Mouse (Mus musculus) heart, embryonic 14.5 days (tissue): ENCODE results near the gene Vmn2r28. TPM values are rescaled to one million over a fixed set of nuclear protein-coding genes. Genes with fewer than 3 reads are reported as not detected.
"Not testable (repeated sequence)": the region's sequence is repeated elsewhere in the genome, so short reads cannot be mapped to it uniquely, and the experiment has no call there.

Source experiments
- ATAC-seq: fragments of 200-750 bp; cut with Nextera tagmentation; 2 replicates; pipeline ENCODE4 v1.8.0; 2017; ENCODE audit warnings: low read depth, moderate TSS enrichment; ENCODE audit not compliant: insufficient number of reproducible peaks, insufficient read depth, low FRiP score
- H3K27ac ChIP-seq, 2 experiments: fragments of 200-500 bp in 1 of 2; fragments of 300-500 bp in 1 of 2; sonication (generic) in 1 of 2; replicated peaks in 1 of 2; 2 replicates each; pipeline ENCODE4 v1.5.1; 2012 to 2014; ENCODE audit warnings: low read depth in 2 of 2, low read length in 2 of 2, control low read depth in 1 of 2, mild to moderate bottlenecking in 1 of 2, mixed read lengths in 1 of 2; ENCODE audit not compliant: control insufficient read depth in 1 of 2, insufficient read depth in 1 of 2
- H3K27me3 ChIP-seq: fragments of 300-500 bp; sonication (generic); 2 replicates; pipeline ENCODE4 v1.6.1; 2014; ENCODE audit warnings: mild to moderate bottlenecking, low read length, control low read depth; ENCODE audit not compliant: control insufficient read depth, insufficient read depth
- H3K36me3 ChIP-seq: fragments of 300-500 bp; sonication (generic); 2 replicates; pipeline ENCODE4 v1.6.1; 2014; ENCODE audit warnings: mild to moderate bottlenecking, control low read depth, low read length, mixed read lengths; ENCODE audit not compliant: control insufficient read depth, insufficient read depth
- H3K4me1 ChIP-seq, 2 experiments: fragments of 200-500 bp in 1 of 2; fragments of 300-500 bp in 1 of 2; sonication (generic) in 1 of 2; 2 replicates each; pipeline ENCODE4 v1.6.1; 2012 to 2014; ENCODE audit warnings: low read length in 2 of 2, control low read depth in 1 of 2, mixed read lengths in 1 of 2; ENCODE audit not compliant: control insufficient read depth in 2 of 2, insufficient read depth in 2 of 2
- H3K4me2 ChIP-seq: fragments of 300-500 bp; sonication (generic); 2 replicates; pipeline ENCODE4 v1.6.1; 2014; ENCODE audit warnings: mild to moderate bottlenecking, low read length
- H3K4me3 ChIP-seq, 2 experiments: fragments of 200-500 bp in 1 of 2; fragments of 300-500 bp in 1 of 2; sonication (generic) in 1 of 2; 2 replicates each; pipeline ENCODE4 v1.5.1; 2012 to 2014; ENCODE audit warnings: low read length in 2 of 2, mild to moderate bottlenecking in 2 of 2, control low read depth in 1 of 2, low read depth in 1 of 2, moderate library complexity in 1 of 2; ENCODE audit not compliant: control insufficient read depth in 1 of 2, insufficient read depth in 1 of 2
- H3K9ac ChIP-seq: fragments of 300-500 bp; sonication (generic); 2 replicates; pipeline ENCODE4 v1.6.1; 2014; ENCODE audit warnings: mild to moderate bottlenecking, low read length
- H3K9me3 ChIP-seq: fragments of 300-500 bp; sonication (generic); 2 replicates; pipeline ENCODE4 v1.6.1; 2016; ENCODE audit warnings: low read length, control low read depth; ENCODE audit not compliant: control insufficient read depth
- WGBS: fragments of 180-500 bp; shearing (Covaris S2); extraction: QIAGEN DNeasy Blood & Tissue Kit; methylation state at CpG from one replicate; pipeline ENCODE4 v1.1.7; 2014; 5-methylcytosine and 5-hydroxymethylcytosine counted together
- polyA plus RNA-seq: library from polyadenylated mRNA; unstranded; fragments of >200 nt; fragmentation: Nextera tagmentation; extraction: Ambion mirVana; gene quantifications from 2 replicates; pipeline ENCODE4 v1.2.1, GENCODE M21; 2014

Vmn2r28 gene
- polyA plus RNA-seq, result not detected in 2 replicates

DNA sequence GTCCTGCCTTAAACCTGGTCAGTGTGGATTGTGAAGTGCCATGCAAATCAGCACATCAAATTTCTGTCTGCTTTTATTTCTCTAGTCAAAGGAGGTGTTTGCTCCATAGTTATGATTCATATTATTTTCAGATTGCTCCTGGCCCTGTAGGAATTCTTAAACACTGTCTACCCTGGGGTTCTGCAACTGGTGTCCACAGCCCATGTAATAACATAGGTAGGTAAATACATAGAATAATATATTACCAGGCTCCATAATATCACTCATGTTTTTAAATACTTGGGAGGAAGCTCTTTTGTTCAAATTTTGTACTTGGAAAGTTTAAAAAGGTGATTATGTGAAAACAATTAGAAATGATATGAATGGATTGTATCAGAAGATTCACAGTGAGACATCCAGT is at the start of gene Vmn2r28:
TSS of gene Vmn2r28 (minus strand) at position 101 of the 400 bp plus-strand sequence.
- not testable (repeated sequence) for H3K9me3 ChIP-seq, H3K9ac ChIP-seq, ATAC-seq, H3K27ac ChIP-seq, H3K4me3 ChIP-seq, H3K4me2 ChIP-seq, H3K36me3 ChIP-seq, H3K4me1 ChIP-seq, H3K27me3 ChIP-seq

- H3K9me3 ChIP-seq, result not testable (repeated sequence)
These were observed 47.1 kb upstream of the Vmn2r28 start for GRCm38 (mm10) chr7:5540770-5541436.

DNA sequence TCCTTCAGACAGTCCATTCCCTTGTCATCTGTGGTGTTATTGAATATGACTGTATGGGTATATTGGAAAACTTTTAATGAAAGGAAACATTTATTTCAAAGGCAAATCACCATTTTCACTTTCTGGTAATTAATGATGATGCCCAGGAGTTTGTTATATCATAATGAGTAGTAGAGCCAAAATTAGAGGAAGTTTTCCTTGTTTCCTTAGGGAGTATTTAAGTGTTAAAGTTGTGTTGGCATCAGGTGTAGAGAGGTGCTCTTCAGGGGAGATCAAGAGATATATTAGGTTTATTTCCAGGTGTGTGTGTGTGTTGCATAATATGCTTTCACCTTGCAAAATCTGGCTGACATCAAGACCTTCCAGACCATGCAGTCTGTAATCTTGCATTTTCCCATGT is 37.1 kb downstream of the Vmn2r28 start, which contains the start of gene Vmn1r59:
TSS of gene Vmn1r59 (minus strand) at position 101 of the 400 bp plus-strand sequence.
- Histone ChIP-seq H3K36me3 (no peaks in the 10 kb centered on the region), H3K4me2 (no peak within 1 kb of the TSS), H3K27ac (no peak within 1 kb of the TSS), H3K9me3 (peaks cover 20% of the 10 kb centered on the region), H3K9ac (no peak within 1 kb of the TSS), H3K27me3 (no peaks in the 10 kb centered on the region), H3K4me3 (no peak within 1 kb of the TSS), H3K4me1 (no peaks in the 10 kb centered on the region)
- no peak for ATAC-seq

More at GRCm38 (mm10) chr7:5540770-5541436, 47.1 kb upstream of the Vmn2r28 start:
- H3K4me1 ChIP-seq, H3K27me3 ChIP-seq, H3K4me3 ChIP-seq, H3K9ac ChIP-seq, H3K36me3 ChIP-seq, H3K27ac ChIP-seq, H3K4me2 ChIP-seq, ATAC-seq: not testable (repeated sequence)
- 57% methylated on average over 3 of the region's 3 CpGs for WGBS

DNA sequence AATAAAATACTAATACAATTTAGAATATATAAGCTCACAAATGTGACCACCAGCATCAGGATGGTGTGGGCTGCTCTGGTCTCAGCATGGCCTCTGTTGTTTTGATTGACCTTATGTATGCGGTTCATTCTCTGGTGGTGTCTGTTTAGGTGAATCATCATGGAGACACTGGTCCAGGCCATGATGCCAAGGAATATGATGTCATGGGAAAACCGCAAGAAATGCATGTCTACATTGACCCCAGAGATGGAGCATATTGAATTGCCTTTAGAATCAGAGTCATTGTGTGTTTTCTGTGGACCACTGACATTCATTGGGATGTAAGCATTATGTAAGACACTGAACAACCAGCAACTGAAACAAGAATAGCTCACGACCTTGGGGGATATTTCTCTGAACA is 39.7 kb downstream of the Vmn2r28 start:
- not testable (repeated sequence) for H3K36me3 ChIP-seq, H3K4me2 ChIP-seq, H3K27me3 ChIP-seq, H3K4me3 ChIP-seq, ATAC-seq, H3K9ac ChIP-seq, H3K4me1 ChIP-seq, H3K27ac ChIP-seq
- peaks cover 18% of the 10 kb centered on the region for H3K9me3 ChIP-seq
- 65% methylated on average over 3 of the region's 3 CpGs for WGBS

DNA sequence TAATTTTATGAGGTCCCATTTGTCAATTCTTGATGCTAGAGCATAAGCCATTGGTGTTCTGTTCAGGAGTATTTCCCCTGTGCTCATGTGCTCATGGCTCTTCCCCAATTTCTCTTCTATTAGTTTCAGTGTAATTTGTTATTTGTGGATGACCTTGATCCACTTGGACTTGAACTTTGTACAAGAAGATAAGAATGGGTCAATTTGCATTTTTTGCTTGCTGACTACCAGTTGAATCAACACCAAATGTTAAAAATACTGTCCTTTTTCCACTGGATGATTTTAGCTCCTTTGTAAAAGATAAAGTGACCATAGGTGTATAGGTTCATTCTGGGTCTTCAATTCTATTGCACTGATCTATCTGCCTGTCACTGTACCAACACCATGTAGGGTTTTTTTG is 45.1 kb downstream of the Vmn2r28 start:
- H3K4me3 ChIP-seq, result no peak overlapping the region
- ATAC-seq, result no peak

More for the DNA sequence above, 45.1 kb downstream of the Vmn2r28 start:
- H3K4me1 ChIP-seq, result no peaks in the 10 kb centered on the region
- no peaks in the 10 kb centered on the region for H3K36me3 ChIP-seq
- no peak overlapping the region for H3K4me2 ChIP-seq
- H3K27ac ChIP-seq, result no peak overlapping the region
- H3K27me3 ChIP-seq, result no peaks in the 10 kb centered on the region
- H3K9ac ChIP-seq, result no peak overlapping the region
- peaks cover 9% of the 10 kb centered on the region; the same call in 1 of the 2 replicates for H3K9me3 ChIP-seq

Other genes starting within 250 kb of the Vmn2r28 start
- not detected in 2 replicates for gene Gm5065, start 143.4 kb downstream of the Vmn2r28 start, polyA plus RNA-seq
- not detected in 2 replicates for gene Nlrp2, start 142.9 kb downstream of the Vmn2r28 start, polyA plus RNA-seq
- not detected in 2 replicates for gene Vmn1r58, start 80.6 kb downstream of the Vmn2r28 start, polyA plus RNA-seq
- gene Vmn1r59, start 37.2 kb downstream of the Vmn2r28 start, polyA plus RNA-seq, result not detected in 2 replicates
- gene Vmn1r60, start 53.4 kb upstream of the Vmn2r28 start, polyA plus RNA-seq, result not detected in 2 replicates
- not detected in 2 replicates for gene Vmn1r61, start 119.3 kb upstream of the Vmn2r28 start, polyA plus RNA-seq
- not detected in 2 replicates for gene Vmn1r62, start 179.7 kb upstream of the Vmn2r28 start, polyA plus RNA-seq